Comparison of ENCODE assay signal across 19 mouse cellular contexts in the genomic region with DNA sequence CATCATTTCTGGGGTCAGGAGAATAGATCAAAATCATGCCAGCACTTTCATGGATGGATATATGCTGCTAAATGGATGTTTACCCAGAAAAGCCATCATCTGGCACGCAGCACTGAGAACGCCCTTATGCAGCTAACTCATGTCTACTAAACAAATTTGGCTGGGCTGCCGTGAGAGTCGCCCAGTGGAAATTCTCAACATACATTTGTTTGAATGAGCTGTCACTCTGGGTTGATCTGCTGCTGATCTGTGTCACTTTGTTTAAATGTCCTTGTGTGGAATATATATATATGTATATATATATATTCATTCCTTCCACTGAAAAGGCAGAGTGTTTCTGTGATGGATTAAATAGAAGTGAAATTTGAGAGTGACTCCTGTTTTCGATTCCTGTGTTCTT.
"Had no signal": no experiment of that assay in that cellular context is flagged by ENCODE, and none has a peak within 500 bp of the region (broad histone marks: within the 10 kb centered on the region; RNA-seq: fewer than 3 reads in every experiment).

No protein-coding gene starts in this region.

- H3K9ac ChIP-seq: liver, embryonic 13.5 days; neural tube, embryonic 13.5 days had no signal

- H3K9me3 ChIP-seq: liver, embryonic 13.5 days; neural tube, embryonic 13.5 days had no signal

- H3K4me3 ChIP-seq: layer of hippocampus, adult 2 months; left cerebral cortex, adult 2 months; liver, embryonic 13.5 days; neural tube, embryonic 13.5 days had no signal

- H3K27ac ChIP-seq: kidney, postnatal 0 days; layer of hippocampus, adult 2 months; left cerebral cortex, adult 2 months; liver, embryonic 13.5 days; macrophage; neural tube, embryonic 13.5 days had no signal

- H3K4me2 ChIP-seq: liver, embryonic 13.5 days; neural tube, embryonic 13.5 days had no signal

- H3K27me3 ChIP-seq: liver, embryonic 13.5 days; neural tube, embryonic 13.5 days had no signal

- H3K4me1 ChIP-seq: liver, embryonic 13.5 days; neural tube, embryonic 13.5 days had no signal

- H3K36me3 ChIP-seq: liver, embryonic 13.5 days; neural tube, embryonic 13.5 days had no signal

- DNase-seq: kidney, adult 2 months; kidney, postnatal 25 days; layer of hippocampus, adult 9-11 months; left cerebral cortex, postnatal 4 days; liver, embryonic 13.5 days; lung, adult 2 months; lung, postnatal 10 days; midbrain, embryonic 14.5 days; retina, postnatal 1 day; right cerebral cortex, postnatal 25 days; spleen, adult 18-20 months; thymus, adult 18-20 months; thymus, postnatal 36 days had no signal

- ATAC-seq: intestine, postnatal 0 days had no signal
